Mouse (Mus musculus) liver, embryonic 12.5 days (tissue): Measurements from ENCODE around the gene Pik3ip1. TPM values are rescaled to one million over a fixed set of nuclear protein-coding genes. Genes with fewer than 3 reads are reported as not detected.

Experiments used
- ATAC-seq: fragments of 200-750 bp; cut with Nextera tagmentation; 2 replicates; pipeline ENCODE4 v1.8.0; 2017; ENCODE audit warnings: moderate number of reproducible peaks, mild to moderate bottlenecking, moderate library complexity
- H3K27ac ChIP-seq: fragments of 300-500 bp; sonication (generic); 2 replicates; pipeline ENCODE4 v1.5.1; 2016; ENCODE audit warnings: mild to moderate bottlenecking
- H3K27me3 ChIP-seq: fragments of 300-500 bp; sonication (generic); replicated peaks from 2 replicates; pipeline ENCODE4 v1.6.1; 2016; ENCODE audit warnings: mild to moderate bottlenecking, moderate library complexity
- H3K36me3 ChIP-seq: fragments of 300-500 bp; sonication (generic); 2 replicates; pipeline ENCODE4 v1.6.1; 2016; ENCODE audit warnings: mild to moderate bottlenecking, moderate library complexity
- H3K4me1 ChIP-seq: fragments of 300-500 bp; sonication (generic); 2 replicates; pipeline ENCODE4 v1.6.1; 2016
- H3K4me2 ChIP-seq: fragments of 300-500 bp; sonication (generic); 2 replicates; pipeline ENCODE4 v1.6.1; 2016; ENCODE audit warnings: mild to moderate bottlenecking, moderate library complexity
- H3K4me3 ChIP-seq: fragments of 300-500 bp; sonication (generic); 2 replicates; pipeline ENCODE4 v1.5.1; 2016; ENCODE audit warnings: mild to moderate bottlenecking, moderate library complexity
- H3K9ac ChIP-seq: fragments of 300-500 bp; sonication (generic); 2 replicates; pipeline ENCODE4 v1.6.1; 2016; ENCODE audit warnings: mild to moderate bottlenecking, moderate library complexity
- H3K9me3 ChIP-seq: fragments of 300-500 bp; sonication (generic); replicated peaks from 2 replicates; pipeline ENCODE4 v1.6.1; 2016; ENCODE audit warnings: mild to moderate bottlenecking, moderate library complexity
- WGBS: fragments of 180-500 bp; shearing (Covaris S2); methylation state at CpG from one replicate; pipeline ENCODE4 v1.1.7; 2016; ENCODE audit not compliant: insufficient replicate concordance; 5-methylcytosine and 5-hydroxymethylcytosine counted together
- polyA plus RNA-seq: library from polyadenylated mRNA; unstranded; fragments of >200 nt; fragmentation: Nextera tagmentation; extraction: Ambion mirVana; gene quantifications from 2 replicates; pipeline ENCODE4 v1.2.1, GENCODE M21; 2016

Pik3ip1 gene
- polyA plus RNA-seq, 1 experiment from 2014 or later: 1.8 TPM

GRCm38 (mm10) chr11:3344916-3345315, 14.7 kb downstream of the Pik3ip1 start:
- peaks cover 24% of the 10 kb centered on the region for H3K36me3 ChIP-seq
- peaks cover 21% of the 10 kb centered on the region for H3K4me1 ChIP-seq
- WGBS: 77% methylated on average over 3 of the region's 3 CpGs
- no peak overlapping the region for H3K9ac ChIP-seq
- H3K4me3 ChIP-seq: no peak overlapping the region
- no peak overlapping the region for H3K4me2 ChIP-seq
- H3K9me3 ChIP-seq: no peaks in the 10 kb centered on the region
- no peaks in the 10 kb centered on the region for H3K27me3 ChIP-seq
- no peak overlapping the region for H3K27ac ChIP-seq
- no peak for ATAC-seq

GRCm38 (mm10) chr11:3346351-3346750, 16.1 kb downstream of the Pik3ip1 start:
- H3K9ac ChIP-seq: no peak overlapping the region
- H3K4me1 ChIP-seq: peaks cover 21% of the 10 kb centered on the region
- WGBS: 88% methylated on average over 7 of the region's 7 CpGs
- peaks cover 37% of the 10 kb centered on the region for H3K36me3 ChIP-seq
- no peak overlapping the region for H3K27ac ChIP-seq
- no peak for ATAC-seq
- H3K4me2 ChIP-seq: no peak overlapping the region
- H3K9me3 ChIP-seq: no peaks in the 10 kb centered on the region
- H3K4me3 ChIP-seq: no peak overlapping the region
- H3K27me3 ChIP-seq: no peaks in the 10 kb centered on the region

GRCm38 (mm10) chr11:3347091-3347834, 17.1 kb downstream of the Pik3ip1 start:
- Histone ChIP-seq H3K4me3 (no peak overlapping the region), H3K36me3 (peaks cover 45% of the 10 kb centered on the region), H3K9me3 (no peaks in the 10 kb centered on the region), H3K27me3 (no peaks in the 10 kb centered on the region), H3K4me1 (peaks cover 21% of the 10 kb centered on the region), H3K4me2 (no peak overlapping the region), H3K9ac (no peak overlapping the region), H3K27ac (no peak overlapping the region)
- peak; percentile 54 for ATAC-seq
- WGBS: 62% methylated on average over 12 of the region's 12 CpGs

- H3K27ac ChIP-seq: no peak overlapping the region
- ATAC-seq: no peak
Measured at GRCm38 (mm10) chr11:3347835-3348195, 17.6 kb downstream of the Pik3ip1 start.

GRCm38 (mm10) chr11:3348576-3349342, 18.6 kb downstream of the Pik3ip1 start:
- 26% methylated on average over 6 of the region's 6 CpGs for WGBS
- Histone ChIP-seq H3K27ac (peak overlapping the region; percentile 8; the same call in 1 of the 2 replicates), H3K27me3 (no peaks in the 10 kb centered on the region), H3K4me3 (no peak overlapping the region), H3K9ac (0 out of 2 replicates have a peak overlapping the region, but pooled peaks have one; percentile 1), H3K4me2 (0 out of 2 replicates have a peak overlapping the region, but pooled peaks have one; percentile 4), H3K36me3 (peaks cover 60% of the 10 kb centered on the region), H3K4me1 (peaks cover 21% of the 10 kb centered on the region), H3K9me3 (no peaks in the 10 kb centered on the region)
- 0 out of 2 replicates have a peak, but pooled peaks have one; percentile 28 for ATAC-seq

More at GRCm38 (mm10) chr11:3347835-3348195, 17.6 kb downstream of the Pik3ip1 start:
- Histone ChIP-seq H3K4me3 (no peak overlapping the region), H3K9ac (no peak overlapping the region), H3K36me3 (peaks cover 50% of the 10 kb centered on the region), H3K27me3 (no peaks in the 10 kb centered on the region), H3K4me2 (no peak overlapping the region), H3K9me3 (no peaks in the 10 kb centered on the region), H3K4me1 (peaks cover 21% of the 10 kb centered on the region)

GRCm38 (mm10) chr11:3349343-3349695, 19.1 kb downstream of the Pik3ip1 start:
- Histone ChIP-seq H3K9me3 (no peaks in the 10 kb centered on the region), H3K27ac (0 out of 2 replicates have a peak overlapping the region, but pooled peaks have one; percentile 8), H3K36me3 (peaks cover 63% of the 10 kb centered on the region), H3K9ac (0 out of 2 replicates have a peak overlapping the region, but pooled peaks have one; percentile 1), H3K4me1 (peaks cover 21% of the 10 kb centered on the region), H3K4me2 (0 out of 2 replicates have a peak overlapping the region, but pooled peaks have one; percentile 4), H3K27me3 (no peaks in the 10 kb centered on the region), H3K4me3 (no peak overlapping the region)
- 77% methylated on average over 4 of the region's 4 CpGs for WGBS
- ATAC-seq: no peak

GRCm38 (mm10) chr11:3352131-3352530, 21.9 kb downstream of the Pik3ip1 start:
- Histone ChIP-seq H3K9ac (no peak overlapping the region), H3K36me3 (peaks cover 53% of the 10 kb centered on the region), H3K4me1 (peaks cover 21% of the 10 kb centered on the region), H3K4me2 (no peak overlapping the region), H3K27ac (no peak overlapping the region), H3K27me3 (no peaks in the 10 kb centered on the region), H3K4me3 (no peak overlapping the region), H3K9me3 (no peaks in the 10 kb centered on the region)
- WGBS: 82% methylated on average over 9 of the region's 9 CpGs
- no peak for ATAC-seq

GRCm38 (mm10) chr11:3352990-3353585, 22.9 kb downstream of the Pik3ip1 start:
- no peaks in the 10 kb centered on the region for H3K27me3 ChIP-seq
- no peak overlapping the region for H3K9ac ChIP-seq
- 70% methylated on average over 18 of the region's 18 CpGs for WGBS
- no peak overlapping the region for H3K4me3 ChIP-seq
- ATAC-seq: no peak
- no peak overlapping the region for H3K4me2 ChIP-seq
- H3K4me1 ChIP-seq: peaks cover 15% of the 10 kb centered on the region
- no peak overlapping the region for H3K27ac ChIP-seq
- H3K9me3 ChIP-seq: no peaks in the 10 kb centered on the region
- H3K36me3 ChIP-seq: peaks cover 61% of the 10 kb centered on the region

- no peak overlapping the region for H3K4me3 ChIP-seq
- H3K9me3 ChIP-seq: no peaks in the 10 kb centered on the region
- no peak overlapping the region for H3K27ac ChIP-seq
- 74% methylated on average over 3 of the region's 3 CpGs for WGBS
- no peaks in the 10 kb centered on the region for H3K4me1 ChIP-seq
- H3K27me3 ChIP-seq: no peaks in the 10 kb centered on the region
- H3K9ac ChIP-seq: no peak overlapping the region
- H3K4me2 ChIP-seq: no peak overlapping the region
- no peak for ATAC-seq
- H3K36me3 ChIP-seq: peaks cover 31% of the 10 kb centered on the region
Measured at GRCm38 (mm10) chr11:3362854-3363253, 32.7 kb downstream of the Pik3ip1 start.

GRCm38 (mm10) chr11:3366411-3366810, 36.2 kb downstream of the Pik3ip1 start:
- Histone ChIP-seq H3K4me1 (peaks cover 10% of the 10 kb centered on the region), H3K4me3 (no peak overlapping the region), H3K9me3 (no peaks in the 10 kb centered on the region), H3K9ac (no peak overlapping the region), H3K27me3 (no peaks in the 10 kb centered on the region), H3K4me2 (no peak overlapping the region), H3K27ac (no peak overlapping the region), H3K36me3 (0 out of 2 replicates have a peak, but pooled peaks cover 3% of the 10 kb centered on the region)
- 90% methylated on average over 7 of the region's 7 CpGs for WGBS
- no peak for ATAC-seq

GRCm38 (mm10) chr11:3368983-3369382, 38.8 kb downstream of the Pik3ip1 start:
- no peak overlapping the region for H3K9ac ChIP-seq
- H3K27ac ChIP-seq: no peak overlapping the region
- no peak for ATAC-seq
- no peaks in the 10 kb centered on the region for H3K9me3 ChIP-seq
- no peaks in the 10 kb centered on the region for H3K36me3 ChIP-seq
- H3K27me3 ChIP-seq: no peaks in the 10 kb centered on the region
- H3K4me3 ChIP-seq: no peak overlapping the region
- H3K4me1 ChIP-seq: peaks cover 23% of the 10 kb centered on the region
- WGBS: 64% methylated on average over 7 of the region's 7 CpGs
- H3K4me2 ChIP-seq: no peak overlapping the region

GRCm38 (mm10) chr11:3369449-3369848, 39.2 kb downstream of the Pik3ip1 start:
- WGBS: 69% methylated on average over 5 of the region's 5 CpGs
- no peak for ATAC-seq
- Histone ChIP-seq H3K9ac (no peak overlapping the region), H3K4me2 (no peak overlapping the region), H3K9me3 (no peaks in the 10 kb centered on the region), H3K4me1 (peaks cover 28% of the 10 kb centered on the region), H3K36me3 (no peaks in the 10 kb centered on the region), H3K27ac (no peak overlapping the region), H3K4me3 (no peak overlapping the region), H3K27me3 (no peaks in the 10 kb centered on the region)
